Mouse (Mus musculus) stomach, postnatal 0 days (tissue): ENCODE measurements around the gene Platr17.

ENCODE experiments used
- CTCF ChIP-seq: IDR thresholded peaks from 2 replicates; pipeline ENCODE4 v1.5.1; 2016; ENCODE audit warnings: antibody characterized with exemption, low read depth, mild to moderate bottlenecking, moderate library complexity
- EP300 ChIP-seq: optimal IDR thresholded peaks from 2 replicates; pipeline ENCODE3; 2016; ENCODE audit warnings: antibody characterized with exemption

- no peak for TF ChIP-seq CTCF
- no peak for TF ChIP-seq EP300
These were observed 42.6 kb downstream of the Platr17 start for GRCm38 (mm10) chr17:33947430-33948089.
